Mouse (Mus musculus): Measurements from ENCODE around the gene Jam3.

The Jam3 gene

DNA sequence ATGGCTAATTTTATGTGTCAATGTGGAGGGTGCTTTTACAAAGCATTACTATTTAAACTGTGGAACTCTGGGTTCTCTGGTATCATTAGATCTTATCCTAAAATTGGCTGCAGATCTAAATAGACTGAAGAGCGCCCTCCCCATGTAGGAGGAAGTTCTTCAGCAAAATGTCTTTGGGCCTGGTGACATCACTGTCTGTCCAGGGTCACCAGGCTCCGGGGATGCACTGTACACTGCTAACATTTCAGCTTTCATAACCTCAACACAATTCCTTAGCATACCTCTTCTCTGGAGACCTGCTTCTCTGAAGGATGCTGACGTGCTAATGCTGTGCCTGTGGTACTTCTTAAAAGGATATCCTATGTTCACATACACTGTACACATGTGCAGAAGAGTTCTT is 43.5 kb downstream of the Jam3 start:
- no peak for DNase-seq (ENCODE audit: low read depth, low spot score)

DNA sequence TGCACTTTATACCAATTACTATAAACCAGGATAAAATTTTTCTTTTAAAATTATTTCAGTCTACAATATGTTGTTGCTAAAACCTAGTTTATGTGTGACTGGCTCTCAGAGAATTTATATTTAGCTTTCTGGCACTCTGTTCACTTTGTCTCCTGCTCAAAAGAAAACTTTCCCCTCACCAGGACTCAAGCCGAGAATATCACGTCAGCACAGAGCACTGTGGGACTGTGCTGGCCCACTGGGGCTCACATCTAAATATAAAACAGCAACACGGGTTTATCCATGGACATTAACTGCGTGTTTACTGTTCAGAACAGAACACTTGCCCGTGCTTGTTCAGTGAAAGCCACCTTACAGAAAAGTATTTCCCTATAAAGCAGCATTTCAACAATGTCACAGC is 44.5 kb downstream of the Jam3 start:
- no peak for DNase-seq (ENCODE audit: low read depth, low spot score)

DNA sequence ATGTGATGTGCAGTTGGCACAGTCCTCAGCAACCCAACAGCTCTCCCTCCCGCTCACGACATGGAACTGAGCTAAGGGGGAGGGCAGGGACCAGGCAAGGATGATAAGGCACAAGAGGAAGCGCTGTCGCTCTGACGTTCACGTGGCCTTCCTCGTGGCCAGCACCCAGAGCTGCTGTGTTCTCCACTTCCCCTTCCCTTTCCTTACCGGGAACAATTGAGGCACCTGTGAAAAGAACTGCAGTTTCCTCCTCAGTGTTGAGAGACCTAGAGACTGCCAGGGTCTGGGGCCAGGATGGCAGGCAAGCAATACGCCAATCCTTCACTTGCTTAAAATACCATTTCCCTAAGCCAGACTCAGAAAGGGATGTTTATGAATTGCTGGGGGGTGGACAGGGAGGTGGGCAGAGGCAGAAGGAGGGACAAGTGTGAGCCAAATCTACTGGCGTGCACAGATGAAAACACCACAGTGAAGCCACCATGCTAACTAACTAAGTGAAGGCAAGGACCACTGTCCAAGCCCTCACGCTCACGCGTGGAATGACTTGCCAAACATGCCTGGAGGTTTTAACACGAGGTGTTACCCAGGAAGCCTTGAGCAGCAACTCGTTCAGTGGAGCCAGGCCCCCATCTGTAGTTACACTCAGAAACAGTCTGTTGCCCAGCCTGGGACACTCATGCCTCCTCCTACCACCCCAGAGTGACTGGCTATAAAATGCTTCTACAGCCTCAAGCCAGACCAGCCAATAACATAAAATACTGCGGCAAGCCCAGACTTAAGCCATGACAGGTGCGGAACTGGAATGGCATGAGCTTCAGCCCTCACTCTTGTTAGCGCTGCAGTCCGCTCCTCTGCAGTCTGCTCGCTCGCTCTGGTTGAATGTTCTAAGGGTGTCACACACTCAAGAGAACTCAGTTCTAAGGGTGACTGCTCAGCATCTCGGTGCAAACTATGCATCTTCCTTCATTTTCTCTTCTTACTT is 45.4 kb downstream of the Jam3 start:
- no peak for DNase-seq (ENCODE audit: low read depth, low spot score)

DNA sequence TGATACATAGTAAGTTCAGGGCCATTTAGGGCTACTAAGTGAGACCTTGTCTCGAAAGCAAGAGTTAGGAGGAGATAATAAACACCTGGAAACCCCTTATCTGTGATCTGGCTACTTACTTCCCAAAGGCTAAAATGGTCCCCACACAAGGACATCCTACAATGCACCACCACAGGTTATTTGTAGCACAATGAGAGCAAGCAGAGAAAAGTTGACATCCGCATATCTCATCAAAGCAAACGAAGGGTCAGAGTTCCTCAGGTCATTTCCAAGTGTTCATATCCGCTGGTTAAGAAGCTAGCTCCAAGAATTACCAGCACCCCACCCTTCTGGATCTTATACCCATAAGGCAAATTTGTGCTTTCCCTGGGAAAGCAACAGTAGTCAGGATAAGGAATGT is 46.8 kb downstream of the Jam3 start:
- no peak for DNase-seq (ENCODE audit: low read depth, low spot score)

DNA sequence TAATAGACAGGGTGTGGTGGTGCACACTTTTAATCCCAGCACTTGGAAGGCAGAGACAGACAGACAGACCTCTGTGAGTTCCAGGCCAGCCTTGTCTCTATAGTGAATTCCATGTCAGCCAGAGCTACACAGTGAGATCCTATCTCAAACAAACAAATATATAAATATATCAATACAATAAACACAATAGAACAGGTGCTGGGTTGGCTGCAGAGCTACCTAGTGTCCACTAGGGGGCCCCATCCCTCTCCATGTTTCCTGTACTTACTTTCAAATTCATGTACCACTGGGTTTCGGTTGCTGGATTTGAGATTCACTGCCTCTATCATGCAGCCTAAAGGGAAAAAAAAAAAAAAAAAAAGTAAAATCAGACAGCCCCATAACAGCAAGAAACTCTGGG is 49.1 kb downstream of the Jam3 start:
- no peak for DNase-seq (ENCODE audit: low read depth, low spot score)

DNA sequence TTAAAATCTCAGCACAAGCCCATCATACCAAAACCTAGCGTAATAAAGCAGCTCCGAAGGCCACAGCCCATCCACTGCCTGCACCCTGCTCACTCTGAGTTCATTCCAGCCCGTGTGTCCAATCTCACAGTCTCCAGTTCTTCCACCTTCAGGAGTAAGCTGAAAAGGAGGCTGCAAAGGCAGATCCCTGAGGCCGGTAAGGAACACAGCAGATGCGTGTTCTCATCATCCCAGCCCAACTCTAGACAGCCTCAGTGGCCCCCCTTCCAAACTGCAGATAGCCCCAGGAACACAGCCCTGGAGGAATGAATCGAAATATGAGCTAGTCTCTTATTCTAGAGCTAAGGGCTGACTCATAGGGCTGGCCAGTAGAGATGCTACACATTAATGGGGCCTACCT is 53.8 kb downstream of the Jam3 start:
- DNase-seq (ENCODE audit: low read depth, low spot score) = no peak

DNA sequence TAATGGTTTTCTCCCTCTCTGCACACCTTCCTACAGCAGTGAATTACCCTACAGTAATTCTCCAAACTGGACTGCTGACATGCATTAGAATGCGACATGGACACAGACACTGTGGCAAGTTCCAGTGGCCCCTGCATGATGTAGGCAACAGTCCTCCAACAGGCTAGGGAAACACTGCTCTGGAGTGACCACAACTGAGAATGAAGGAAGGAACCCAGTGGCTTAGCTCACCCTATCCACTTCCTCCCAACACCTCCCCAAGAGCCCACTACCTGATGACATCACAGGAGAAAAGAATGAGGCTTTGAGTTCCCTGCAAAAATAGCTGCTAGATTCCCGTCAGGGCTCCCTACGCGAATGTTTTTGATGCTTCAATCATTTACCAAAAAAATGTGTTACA is 55.7 kb downstream of the Jam3 start:
- no peak for DNase-seq (ENCODE audit: low read depth, low spot score)

DNA sequence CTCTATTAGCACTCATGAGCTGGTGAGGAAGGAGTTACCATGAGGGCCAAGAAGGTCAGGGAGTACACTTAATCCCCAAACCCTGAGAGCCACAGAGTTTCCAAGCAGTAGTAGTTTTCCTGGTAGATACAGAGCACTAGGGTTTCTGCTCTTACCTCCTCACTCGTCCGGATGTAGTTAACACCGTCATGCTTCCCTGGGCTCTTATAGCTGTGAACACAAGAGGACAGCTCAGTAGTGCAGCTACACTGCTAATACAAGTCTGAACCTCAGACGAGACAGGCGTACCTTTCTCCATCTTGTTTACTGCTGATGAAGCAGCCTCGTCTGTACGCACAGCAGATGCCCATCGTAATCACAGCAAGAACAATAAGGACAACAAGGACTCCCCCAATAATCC is 56.7 kb downstream of the Jam3 start:
- no peak for DNase-seq (ENCODE audit: low read depth, low spot score)

DNA sequence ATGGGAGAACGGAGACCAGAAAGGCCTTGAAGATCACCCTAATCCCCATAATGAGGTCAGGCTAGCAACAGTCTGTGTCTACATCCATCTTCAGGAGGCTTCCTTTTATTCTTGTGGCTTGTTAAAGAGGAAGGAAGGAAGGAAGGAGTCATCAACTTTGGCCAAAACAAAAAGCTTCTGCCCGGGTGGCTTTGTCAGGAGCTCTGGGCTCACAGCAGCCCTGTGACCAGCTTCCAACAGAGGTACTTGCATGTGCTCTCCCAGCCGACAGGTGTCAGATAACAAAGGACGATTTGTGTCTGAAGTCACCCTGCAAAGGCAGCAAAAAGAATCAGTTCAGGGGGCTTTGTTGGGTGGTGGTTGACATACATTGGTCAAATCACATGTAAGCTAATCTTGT is 57.1 kb downstream of the Jam3 start:
- DNase-seq (ENCODE audit: low read depth, low spot score) = no peak

DNA sequence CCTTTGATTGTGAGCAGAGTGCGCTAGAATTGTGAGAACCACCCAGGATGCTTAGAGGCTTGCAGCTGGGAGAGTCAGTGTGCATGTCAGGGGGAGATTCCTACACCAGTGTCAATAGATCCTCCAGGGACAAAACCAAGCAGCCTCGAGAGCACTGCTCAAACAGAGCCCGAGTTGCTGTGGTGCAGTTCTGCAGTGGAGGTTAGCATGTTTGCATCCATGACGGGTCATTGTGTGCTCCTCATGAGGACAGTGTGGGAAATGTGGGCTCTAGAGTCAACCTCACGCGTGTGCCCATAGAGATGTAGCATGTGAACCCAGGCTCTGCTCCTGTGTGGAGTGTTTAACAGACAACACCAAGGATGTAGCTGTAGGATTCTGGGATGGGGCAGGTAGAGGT is 62.3 kb downstream of the Jam3 start:
- DNase-seq (ENCODE audit: low read depth, low spot score) = no peak

DNA sequence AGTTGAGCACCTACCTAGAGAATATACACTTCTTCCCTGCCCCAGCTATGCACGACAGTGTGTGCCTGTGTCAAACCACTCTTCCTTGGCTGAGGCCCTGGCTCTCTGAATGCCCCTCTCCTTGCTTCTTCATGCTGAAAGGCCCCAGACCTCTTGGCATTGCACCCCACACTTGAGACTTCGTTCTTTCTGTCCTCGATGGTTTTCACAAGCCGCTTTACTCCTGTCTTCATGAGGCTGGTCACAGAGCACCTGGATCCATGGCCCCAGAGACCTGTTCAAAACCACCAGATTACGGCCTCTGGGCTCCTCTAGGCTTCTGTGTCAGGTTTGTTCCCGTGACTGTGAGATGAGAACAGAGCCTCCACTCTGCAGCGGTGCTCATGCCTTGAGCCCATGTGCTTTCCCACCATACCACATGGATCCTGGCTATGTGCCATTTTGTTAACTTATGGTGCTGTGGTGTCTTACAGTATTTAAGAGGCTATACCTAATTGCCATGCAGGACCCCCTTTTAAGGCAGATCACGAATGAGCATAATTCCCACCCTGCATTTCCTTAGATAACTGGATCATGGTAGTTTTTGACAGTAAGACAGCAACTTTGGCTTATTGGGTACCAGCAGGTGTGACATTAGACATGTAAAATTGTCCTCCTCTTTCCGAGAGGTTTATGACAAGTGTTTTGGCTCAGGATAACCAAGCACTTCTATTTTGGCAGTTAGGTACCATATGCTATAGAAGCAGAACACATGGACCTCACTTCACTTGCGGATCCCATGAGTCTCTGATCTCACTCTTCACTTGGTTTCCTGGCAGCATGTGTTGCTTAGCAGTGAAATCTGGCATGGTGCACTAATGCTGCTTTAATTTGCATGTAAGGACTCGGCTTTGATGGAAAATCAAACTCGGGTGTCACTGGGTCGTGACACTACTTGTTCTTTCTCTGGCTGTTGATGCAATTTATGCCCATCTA is 64.1 kb downstream of the Jam3 start:
- no peak for DNase-seq (ENCODE audit: low read depth, low spot score)

DNA sequence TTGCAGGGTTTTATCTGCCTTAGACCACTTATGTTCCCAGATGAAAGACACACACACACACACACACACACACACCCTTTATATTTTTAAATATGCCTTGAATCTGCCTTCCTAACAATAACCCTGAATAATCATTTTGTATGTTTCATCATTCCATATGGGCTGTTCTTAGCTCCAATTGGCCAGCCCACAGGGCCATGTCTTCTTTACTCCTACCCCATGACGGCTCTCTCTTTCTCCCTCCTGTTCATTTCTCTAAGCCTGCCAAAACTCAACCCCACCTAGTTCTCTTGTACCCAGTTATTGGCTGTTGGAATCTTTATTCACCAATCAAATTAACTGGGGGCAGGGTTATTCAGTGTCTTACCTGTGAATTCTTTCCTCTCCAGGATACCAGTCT is 65.1 kb downstream of the Jam3 start:
- DNase-seq (ENCODE audit: low read depth, low spot score) = no peak

DNA sequence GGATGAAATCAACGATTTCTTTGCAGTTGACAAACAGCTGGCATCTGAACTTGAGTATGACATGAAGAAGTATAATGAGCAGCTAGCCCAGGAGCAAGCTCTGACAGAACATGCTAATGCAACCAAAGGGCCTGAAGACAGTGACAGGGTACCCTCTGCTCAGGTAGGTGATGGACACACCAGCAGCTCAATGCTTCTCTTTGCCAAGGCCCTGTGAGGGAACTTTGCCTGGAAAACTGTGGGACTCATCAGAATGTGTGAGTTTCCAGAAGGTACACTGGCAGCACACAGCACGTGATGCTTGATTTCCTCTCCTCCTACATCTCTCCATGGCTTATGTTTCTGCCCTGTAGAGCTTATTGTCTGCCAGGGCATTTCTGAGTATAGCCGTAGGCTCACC is 67.8 kb downstream of the Jam3 start:
- no peak for DNase-seq (ENCODE audit: low read depth, low spot score)

DNA sequence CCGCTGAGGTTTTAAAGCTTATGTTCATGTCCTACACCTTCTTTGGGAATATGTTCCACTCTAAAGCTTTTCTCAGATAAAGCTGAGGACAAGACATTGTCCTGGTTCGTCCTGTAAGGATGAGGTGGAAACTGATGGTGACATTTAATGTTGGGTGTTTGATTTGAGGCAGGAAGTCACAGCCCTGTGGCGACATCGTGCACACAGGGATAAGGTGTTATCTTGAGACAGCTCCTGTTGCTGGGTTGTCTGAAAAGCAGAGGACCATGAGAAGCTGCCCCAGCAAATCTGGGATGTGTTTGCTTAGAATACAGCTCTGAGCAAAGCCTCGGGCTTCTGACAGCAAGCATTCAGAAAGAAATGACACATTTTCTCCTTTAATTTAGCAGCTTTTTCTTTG is 69.0 kb downstream of the Jam3 start:
- no peak for DNase-seq (ENCODE audit: low read depth, low spot score)

DNA sequence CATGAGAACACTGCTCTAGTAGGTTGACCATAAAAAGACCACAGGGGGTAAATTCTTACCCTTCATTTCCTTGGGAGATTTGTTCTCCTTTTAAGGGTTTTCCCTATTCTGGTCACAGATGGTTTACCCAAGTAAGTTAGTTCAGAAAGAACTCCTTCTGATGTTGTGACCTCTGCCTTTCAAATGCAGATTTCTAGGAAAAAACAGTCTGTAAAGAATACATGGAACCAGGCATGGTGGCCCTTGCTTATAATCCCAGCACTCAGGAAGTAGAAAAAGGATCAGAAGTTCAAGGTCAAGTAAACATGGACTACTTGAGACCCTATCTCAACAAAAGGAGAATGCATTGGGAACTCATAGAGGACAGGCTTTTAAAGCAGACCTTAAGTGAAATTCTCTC is 79.4 kb downstream of the Jam3 start:
- DNase-seq (ENCODE audit: low read depth, low spot score) = no peak

DNA sequence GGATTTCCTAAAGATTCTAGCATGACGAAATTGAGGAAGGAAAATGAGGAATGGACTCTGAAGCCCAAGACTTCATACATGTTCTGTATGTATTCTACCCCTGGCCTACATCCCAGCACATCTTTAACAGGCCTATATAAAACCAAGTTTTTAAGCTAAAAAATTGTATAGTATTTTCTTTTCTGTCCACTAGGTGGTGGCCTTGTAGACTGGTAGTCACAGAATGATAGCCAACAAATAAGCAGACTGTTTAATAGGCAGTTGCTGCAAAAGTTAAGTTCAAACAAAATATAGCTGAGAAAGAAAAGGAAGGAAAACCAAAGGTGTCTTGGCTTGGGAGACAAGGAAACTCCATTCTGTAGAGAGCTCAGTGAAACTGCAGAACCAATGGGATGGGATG is 80.5 kb downstream of the Jam3 start:
- no peak for DNase-seq (ENCODE audit: low read depth, low spot score)

DNA sequence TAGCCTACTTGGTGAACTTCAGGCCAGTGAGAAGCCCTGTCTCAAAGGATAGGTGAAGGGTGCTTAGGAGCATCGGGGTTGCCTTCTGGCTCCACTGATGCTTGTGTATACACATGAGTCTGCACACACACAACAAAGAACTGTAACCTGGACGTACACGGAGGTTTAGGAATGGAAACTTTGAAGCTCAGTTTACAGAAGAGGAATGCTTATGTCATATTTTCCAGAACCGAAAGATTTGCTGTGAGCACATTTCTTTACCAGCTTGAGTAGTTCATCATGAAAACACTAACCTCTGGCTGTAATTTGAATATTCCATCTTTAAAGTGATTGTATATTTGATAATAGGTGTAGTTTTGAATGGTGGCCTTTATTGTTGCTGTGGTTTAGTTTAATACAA is 84.3 kb downstream of the Jam3 start:
- no peak for DNase-seq (ENCODE audit: low read depth, low spot score)

DNA sequence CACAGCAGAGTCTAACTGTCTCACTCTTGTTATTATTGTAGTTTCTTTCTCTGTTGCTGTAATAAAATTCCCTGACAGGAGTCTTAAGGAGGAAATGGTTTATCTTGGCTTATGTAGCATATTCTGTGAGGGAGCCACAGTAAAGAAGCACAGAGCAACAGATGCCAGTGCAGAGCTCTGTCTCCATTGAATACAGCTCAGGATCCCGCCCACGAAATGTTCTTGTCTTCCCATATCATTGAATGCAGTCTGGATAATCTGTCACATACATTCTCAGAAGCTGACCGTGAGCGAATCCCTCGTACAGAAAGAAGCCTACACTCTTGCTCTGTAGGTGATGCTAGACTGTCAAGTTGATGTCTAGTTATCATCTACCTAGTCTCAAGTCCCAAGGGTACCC is 96.9 kb downstream of the Jam3 start:
- no peak for DNase-seq (ENCODE audit: low read depth, low spot score)

DNA sequence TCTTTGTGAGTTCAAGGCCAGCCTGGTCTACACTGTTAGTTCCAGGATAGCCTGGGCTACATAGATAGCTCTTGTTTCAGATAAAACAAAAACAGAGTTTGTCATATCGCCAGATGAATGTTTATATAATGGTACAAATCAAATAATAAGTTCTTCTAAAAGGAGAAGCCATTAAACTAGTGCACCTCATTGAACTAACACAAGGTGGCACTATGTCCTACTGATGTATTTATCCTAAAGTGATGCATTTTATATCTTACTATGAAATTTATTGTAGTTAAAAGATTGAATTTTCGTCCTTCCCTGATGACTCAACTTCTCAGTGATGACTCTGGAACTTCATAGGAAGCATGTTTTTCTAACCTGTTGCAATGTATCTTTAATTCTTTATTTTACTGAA is 105.7 kb downstream of the Jam3 start:
- no peak for DNase-seq (ENCODE audit: low read depth, low spot score)

Measured in WW6 (cell line).